Mouse (Mus musculus) gastrocnemius, postnatal 14 days (tissue): Measurements from ENCODE around the gene Hp. TPM values are rescaled to one million over a fixed set of nuclear protein-coding genes. Genes with fewer than 3 reads are reported as not detected.
A peak's percentile ranks its signal among the peaks of the same experiment; 100 is the strongest.

Experiments used
- DNase-seq: peaks from one replicate; pipeline ENCODE4 v3.0.0; 2021; ENCODE audit warnings: mixed read lengths
- intact Hi-C: fragments of 180-260 bp; cut with DNase I; formaldehyde crosslinking; loops from one replicate; pipeline ENCODE4 v1.15.1; 2025; ENCODE audit warnings: low total_unique reads
- long read RNA-seq, 2 experiments: library from polyadenylated mRNA; stranded (forward); transcript quantifications; one replicate each; pipeline ENCODE4 v2.0.0; 2021
- total RNA-seq, 2 experiments: library from RNA; stranded (reverse); gene quantifications; 2 replicates each; pipeline ENCODE4 v1.2.3; 2021

Gene Hp
- total RNA-seq = 1 to 10 TPM; 2.1 to 4.7 TPM
- long read RNA-seq, experiment 1, partial matches to known transcripts = 0 of 3 reads
- long read RNA-seq, experiment 1, other reads (novel, unspliced or antisense) = 1 of 3 reads
- long read RNA-seq, experiment 2, transcript Hp-201 (5 exons, 1,345 nt) = major isoform, 8 of 9 reads
- long read RNA-seq, experiment 2, partial matches to known transcripts = 1 of 9 reads
- long read RNA-seq, experiment 2, other reads (novel, unspliced or antisense) = 0 of 9 reads

GRCm38 (mm10) chr8:109578900-109579301 is at the start of gene Hp:
Hp (minus strand) TSS chr8:109579172.
- intact Hi-C loops = no loop called here
- no peak for DNase-seq

GRCm38 (mm10) chr8:109628638-109629037 is 49.7 kb upstream of the Hp start:
- intact Hi-C loops = no loop called here
- DNase-seq = no peak

DNA sequence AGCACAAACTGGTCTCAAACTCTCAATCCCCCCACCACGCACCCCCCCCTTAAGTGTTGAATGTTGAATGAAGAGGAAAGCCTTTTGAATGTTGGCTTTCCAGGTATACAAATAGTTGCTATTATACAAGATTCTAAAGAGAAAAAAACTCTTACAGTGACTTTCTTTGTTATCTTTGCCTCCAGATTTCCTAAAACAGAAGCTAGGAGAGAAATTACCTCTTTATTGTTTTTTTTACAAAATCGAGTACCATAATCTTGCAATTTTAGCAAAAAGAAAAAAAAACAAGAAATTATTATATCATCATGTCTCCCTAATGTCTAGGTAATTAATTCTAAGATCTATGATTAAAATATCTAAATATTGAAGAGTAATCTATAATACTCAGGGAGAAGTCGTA is 36.6 kb upstream of the Hp start:
- DNase-seq = no peak
- intact Hi-C loops = no loop called here

GRCm38 (mm10) chr8:109614243-109615210 is 35.6 kb upstream of the Hp start, which contains the start of gene Pkd1l3:
Pkd1l3 (plus strand) TSS chr8:109614517.
- intact Hi-C loops = no loop called here

GRCm38 (mm10) chr8:109609153-109609502 is 30.2 kb upstream of the Hp start:
- intact Hi-C loops = loop anchor here (10.0 kb wide), 1 partner anchor 86 kb away; the partner anchor contains the start of gene Ist1
- peak; percentile 21 for DNase-seq

More at GRCm38 (mm10) chr8:109614243-109615210, 35.6 kb upstream of the Hp start, which contains the start of gene Pkd1l3:
- no peak for DNase-seq

- intact Hi-C loops = loop anchor here (10.0 kb wide), 1 partner anchor 86 kb away; the partner anchor contains the start of gene Ist1
- DNase-seq = peak; percentile 96
Measured at GRCm38 (mm10) chr8:109608271-109609152, 29.5 kb upstream of the Hp start, which contains the start of gene Dhodh. Dhodh (minus strand) TSS chr8:109608673.

DNA sequence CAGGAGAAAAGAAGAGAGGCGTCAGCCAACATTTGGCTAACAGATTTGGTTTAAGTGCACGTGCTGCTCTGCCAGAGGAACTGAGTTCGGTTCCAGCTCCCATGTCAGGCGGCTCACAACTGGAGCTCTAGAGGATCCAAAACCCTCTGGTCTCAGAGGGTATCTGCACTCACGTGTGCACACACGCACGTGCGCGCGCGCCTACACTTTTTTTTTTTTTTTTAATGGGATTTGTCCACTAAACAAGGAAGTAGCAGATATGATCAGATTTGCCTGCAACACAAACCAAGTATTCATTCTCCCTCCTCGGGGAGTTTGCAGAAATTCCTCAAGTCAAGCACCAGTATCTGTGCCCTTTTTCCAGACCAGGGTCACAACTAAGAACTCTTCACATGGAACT is 28.7 kb upstream of the Hp start:
- intact Hi-C loops = loop anchor here (10.0 kb wide), 1 partner anchor 87 kb away; the partner anchor contains the start of gene Ist1
- no peak for DNase-seq

GRCm38 (mm10) chr8:109606725-109607124 is 27.8 kb upstream of the Hp start:
- DNase-seq = no peak
- intact Hi-C loops = loop anchor here (10.0 kb wide), 1 partner anchor 88 kb away; the partner anchor contains the start of gene Ist1

DNA sequence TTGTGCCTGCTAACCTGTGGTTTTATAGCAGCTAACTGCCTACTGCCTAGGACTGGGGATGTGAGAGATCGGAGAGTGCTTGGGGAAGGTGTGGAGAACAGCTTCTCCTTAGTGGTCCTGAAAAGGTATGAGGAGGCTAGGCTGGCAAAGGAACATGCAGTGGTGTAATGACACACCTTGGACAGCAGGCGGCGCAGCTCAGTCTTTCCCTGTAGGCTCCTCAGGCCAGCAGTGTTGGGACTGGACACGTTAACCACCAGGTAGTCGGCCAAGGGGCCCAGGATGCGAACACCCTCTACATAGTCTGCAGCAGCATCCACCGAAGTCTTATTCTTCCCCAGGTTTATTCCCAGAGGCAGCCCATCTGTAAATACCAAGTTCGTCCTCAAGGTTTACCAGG is 16.9 kb upstream of the Hp start:
- DNase-seq = peak; percentile 40
- intact Hi-C loops = no loop called here

DNA sequence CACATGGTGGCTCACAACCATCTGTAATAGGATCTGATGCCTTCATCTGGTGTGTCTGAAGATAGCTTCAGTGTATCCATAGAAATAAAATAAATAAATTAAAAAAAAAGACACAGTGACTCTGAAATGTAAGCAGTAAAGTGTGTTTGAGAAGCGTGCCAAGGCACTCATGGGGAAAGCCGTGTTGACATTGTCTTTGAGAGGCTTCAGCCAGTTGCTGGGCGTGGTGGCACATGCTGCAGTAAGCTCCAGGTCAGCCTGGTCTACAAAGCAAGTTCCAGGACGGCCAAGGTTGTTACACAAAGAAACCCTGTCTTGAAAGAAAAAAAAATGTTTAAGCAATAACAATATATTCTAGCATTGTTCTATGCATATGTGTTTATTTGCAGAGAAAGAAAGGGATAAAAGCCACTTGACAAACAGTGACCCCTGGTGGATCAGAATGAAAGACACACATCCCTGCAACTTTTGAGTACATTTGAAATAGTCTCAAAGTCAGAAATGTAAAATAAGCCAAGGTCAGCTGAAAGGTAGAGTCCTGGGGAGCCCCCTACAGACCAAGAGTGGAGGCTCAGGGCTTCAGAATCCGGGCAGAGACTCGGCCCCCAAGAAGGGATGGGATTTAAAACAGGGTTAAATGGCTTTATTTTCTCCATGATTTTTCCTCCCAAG is 14.3 kb upstream of the Hp start:
- DNase-seq = no peak
- intact Hi-C loops = no loop called here

DNA sequence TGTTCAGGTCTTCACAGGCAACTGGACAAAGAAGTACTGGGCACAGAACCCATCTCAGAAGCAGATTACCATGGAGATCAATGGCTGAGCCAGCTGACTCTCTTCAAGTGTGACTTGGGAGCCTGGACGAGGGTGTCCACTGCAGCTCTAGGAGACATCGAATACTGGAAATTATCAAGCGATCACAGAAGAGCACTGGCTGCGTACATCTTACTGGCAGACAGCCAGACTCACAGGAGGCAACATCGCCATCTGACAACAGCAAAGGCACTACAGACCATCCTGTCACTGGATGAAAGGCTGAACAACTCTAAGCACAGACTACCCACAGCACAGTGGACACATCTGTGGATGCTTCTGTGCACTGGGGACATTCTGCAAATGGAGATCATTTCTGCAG is 13.2 kb upstream of the Hp start:
- intact Hi-C loops = no loop called here
- DNase-seq = no peak

- no peak for DNase-seq
- intact Hi-C loops = no loop called here
Measured at GRCm38 (mm10) chr8:109591367-109591766, 12.4 kb upstream of the Hp start.

DNA sequence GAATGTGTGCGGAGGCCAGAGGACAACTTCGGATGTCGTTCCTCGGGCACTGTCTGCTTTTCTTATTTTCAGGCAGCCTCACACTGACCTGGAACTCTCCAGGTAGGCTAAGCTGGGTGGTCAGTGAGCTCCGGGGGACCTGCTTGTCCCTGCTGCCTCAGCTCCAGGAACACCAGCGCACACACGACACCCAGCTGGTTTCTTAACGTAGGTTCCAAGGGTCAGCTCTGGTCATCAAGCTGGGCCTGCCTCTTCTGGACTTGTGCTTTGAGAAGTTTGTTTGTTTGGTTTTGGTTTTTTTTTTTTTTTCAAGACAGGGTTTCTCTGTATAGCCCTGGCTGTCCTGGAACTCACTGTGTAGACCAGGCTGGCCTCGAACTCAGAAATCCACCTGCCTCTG is 11.9 kb upstream of the Hp start:
- no peak for DNase-seq
- intact Hi-C loops = no loop called here

- intact Hi-C loops = no loop called here
- no peak for DNase-seq
Measured at GRCm38 (mm10) chr8:109586972-109587504, 8.1 kb upstream of the Hp start.

GRCm38 (mm10) chr8:109585652-109586051 is 6.7 kb upstream of the Hp start:
- intact Hi-C loops = no loop called here
- no peak for DNase-seq

- intact Hi-C loops = no loop called here
- no peak for DNase-seq
Measured at GRCm38 (mm10) chr8:109584830-109585229, 5.9 kb upstream of the Hp start.

DNA sequence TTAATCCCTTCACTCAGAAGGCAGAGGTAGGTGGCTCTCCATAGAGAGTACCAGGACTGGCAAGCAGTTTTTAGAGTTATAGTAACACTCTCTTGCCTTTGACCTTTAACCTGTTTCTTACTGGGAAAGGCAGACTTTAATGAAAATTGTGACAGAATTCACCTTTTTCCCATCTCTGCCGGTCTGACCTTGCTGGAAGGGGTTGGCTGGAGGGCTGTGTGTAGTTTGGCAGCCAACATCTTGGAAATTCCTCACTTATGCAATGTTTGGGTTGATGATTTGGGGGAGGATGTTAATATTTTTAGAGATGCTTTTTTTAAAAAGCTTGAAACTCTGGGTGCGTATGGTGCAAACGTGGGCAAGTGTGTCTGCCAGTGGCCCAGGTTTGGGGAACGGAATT is 5.3 kb upstream of the Hp start:
- DNase-seq = no peak
- intact Hi-C loops = no loop called here

DNA sequence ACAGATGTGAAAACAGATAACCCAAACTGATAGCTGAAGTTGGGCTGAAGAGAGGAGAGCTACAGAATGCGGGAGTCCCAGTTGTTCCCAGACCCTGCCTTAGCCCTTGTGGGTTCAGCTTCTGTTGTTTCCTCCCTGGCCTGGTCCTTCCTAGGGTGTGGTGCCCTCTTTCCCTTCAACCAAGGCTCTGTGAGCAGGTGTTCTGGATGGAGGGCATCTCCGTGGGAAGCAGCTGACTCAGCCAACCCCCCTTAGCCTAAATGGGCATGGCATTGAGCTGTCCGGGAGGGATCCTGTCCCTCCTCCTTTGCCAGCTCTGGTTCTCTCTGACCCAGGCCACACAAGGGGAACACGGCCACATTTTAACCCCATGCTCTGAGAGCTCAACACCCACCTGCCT is 2.7 kb downstream of the Hp start:
- intact Hi-C loops = no loop called here

GRCm38 (mm10) chr8:109571139-109571538 is 7.8 kb downstream of the Hp start:
- DNase-seq = no peak
- intact Hi-C loops = no loop called here

More for the DNA sequence above, 2.7 kb downstream of the Hp start:
- no peak for DNase-seq
